Mouse (Mus musculus): ENCODE results near the gene Lmx1a.
A peak's percentile ranks its signal among the peaks of the same experiment; 100 is the strongest.

The Lmx1a gene

GRCm38 (mm10) chr1:167689232-167689261 is at the start of gene Lmx1a:
TSS of gene Lmx1a (plus strand) at chr1:167689237.
- no peaks in the 10 kb centered on the region for H3K36me3 ChIP-seq (ENCODE audit: insufficient read depth, low read length)
- peaks cover 32% of the 10 kb centered on the region for H3K4me1 ChIP-seq (replicated peaks; ENCODE audit: low read depth, low read length)
- H3K27me3 ChIP-seq (ENCODE audit: insufficient read depth, low read length) = peaks cover 83% of the 10 kb centered on the region
- H3K9me3 ChIP-seq (ENCODE audit: low read length) = peaks cover 7% of the 10 kb centered on the region; the same call in 1 of the 2 replicates
- no peak for TF ChIP-seq POU5F1 (IDR thresholded peaks at IDR 0.05; ENCODE audit: borderline replicate concordance, low read length)
- TF ChIP-seq NANOG (IDR thresholded peaks at IDR 0.05; ENCODE audit: borderline replicate concordance, low read length) = no peak
- TF ChIP-seq CTCF (conservative IDR thresholded peaks at IDR 0.05; ENCODE audit: low read length) = no peak
- H3K4me3 ChIP-seq (replicated peaks; ENCODE audit: low read length) = peak within 1 kb of the TSS; percentile 81

GRCm38 (mm10) chr1:167644866-167645537 is 44.0 kb upstream of the Lmx1a start:
- H3K36me3 ChIP-seq (ENCODE audit: insufficient read depth, low read length) = no peaks in the 10 kb centered on the region
- peaks cover 28% of the 10 kb centered on the region for H3K27me3 ChIP-seq (ENCODE audit: insufficient read depth, low read length)
- H3K4me1 ChIP-seq (replicated peaks; ENCODE audit: low read depth, low read length) = peaks cover 2% of the 10 kb centered on the region; the same call in 1 of the 2 replicates
- no peak for TF ChIP-seq POU5F1 (IDR thresholded peaks at IDR 0.05; ENCODE audit: borderline replicate concordance, low read length)
- peak; percentile 94 for TF ChIP-seq CTCF (conservative IDR thresholded peaks at IDR 0.05; ENCODE audit: low read length)
- H3K9me3 ChIP-seq (ENCODE audit: low read length) = no peaks in the 10 kb centered on the region
- H3K4me3 ChIP-seq (replicated peaks; ENCODE audit: low read length) = no peak overlapping the region

- H3K9me3 ChIP-seq (ENCODE audit: low read length) = peaks cover 7% of the 10 kb centered on the region; the same call in 1 of the 2 replicates
- H3K4me1 ChIP-seq (replicated peaks; ENCODE audit: low read depth, low read length) = peaks cover 15% of the 10 kb centered on the region
- H3K4me3 ChIP-seq (replicated peaks; ENCODE audit: low read length) = no peak overlapping the region
- H3K36me3 ChIP-seq (ENCODE audit: insufficient read depth, low read length) = no peaks in the 10 kb centered on the region
- peaks cover 9% of the 10 kb centered on the region for H3K27me3 ChIP-seq (ENCODE audit: insufficient read depth, low read length)
- TF ChIP-seq NANOG (IDR thresholded peaks at IDR 0.05; ENCODE audit: borderline replicate concordance, low read length) = no peak
These were observed 40.4 kb upstream of the Lmx1a start for GRCm38 (mm10) chr1:167648670-167649069.

- peaks cover 15% of the 10 kb centered on the region for H3K4me1 ChIP-seq (replicated peaks; ENCODE audit: low read depth, low read length)
- no peak overlapping the region for H3K4me3 ChIP-seq (replicated peaks; ENCODE audit: low read length)
- peaks cover 9% of the 10 kb centered on the region; the same call in 1 of the 2 replicates for H3K27me3 ChIP-seq (ENCODE audit: insufficient read depth, low read length)
- peaks cover 7% of the 10 kb centered on the region; the same call in 1 of the 2 replicates for H3K9me3 ChIP-seq (ENCODE audit: low read length)
- TF ChIP-seq POU5F1 (IDR thresholded peaks at IDR 0.05; ENCODE audit: borderline replicate concordance, low read length) (no peak), NANOG (IDR thresholded peaks at IDR 0.05; ENCODE audit: borderline replicate concordance, low read length) (no peak), CTCF (conservative IDR thresholded peaks at IDR 0.05; ENCODE audit: low read length) (no peak)
- no peaks in the 10 kb centered on the region for H3K36me3 ChIP-seq (ENCODE audit: insufficient read depth, low read length)
These were observed 39.9 kb upstream of the Lmx1a start for GRCm38 (mm10) chr1:167649122-167649633.

GRCm38 (mm10) chr1:167652336-167652735 is 36.7 kb upstream of the Lmx1a start:
- no peak overlapping the region for H3K4me3 ChIP-seq (replicated peaks; ENCODE audit: low read length)
- 0 out of 2 replicates have a peak, but pooled peaks cover 16% of the 10 kb centered on the region for H3K27me3 ChIP-seq (ENCODE audit: insufficient read depth, low read length)
- H3K9me3 ChIP-seq (ENCODE audit: low read length) = peaks cover 21% of the 10 kb centered on the region
- TF ChIP-seq NANOG (IDR thresholded peaks at IDR 0.05; ENCODE audit: borderline replicate concordance, low read length) (no peak), POU5F1 (IDR thresholded peaks at IDR 0.05; ENCODE audit: borderline replicate concordance, low read length) (no peak), CTCF (conservative IDR thresholded peaks at IDR 0.05; ENCODE audit: low read length) (no peak)
- H3K36me3 ChIP-seq (ENCODE audit: insufficient read depth, low read length) = no peaks in the 10 kb centered on the region
- peaks cover 13% of the 10 kb centered on the region for H3K4me1 ChIP-seq (replicated peaks; ENCODE audit: low read depth, low read length)

GRCm38 (mm10) chr1:167659065-167659464 is 30.0 kb upstream of the Lmx1a start:
- peaks cover 59% of the 10 kb centered on the region for H3K27me3 ChIP-seq (ENCODE audit: insufficient read depth, low read length)
- H3K36me3 ChIP-seq (ENCODE audit: insufficient read depth, low read length) = no peaks in the 10 kb centered on the region
- no peak overlapping the region for H3K4me3 ChIP-seq (replicated peaks; ENCODE audit: low read length)
- no peak for TF ChIP-seq POU5F1 (IDR thresholded peaks at IDR 0.05; ENCODE audit: borderline replicate concordance, low read length)
- TF ChIP-seq NANOG (IDR thresholded peaks at IDR 0.05; ENCODE audit: borderline replicate concordance, low read length) = no peak
- TF ChIP-seq CTCF (conservative IDR thresholded peaks at IDR 0.05; ENCODE audit: low read length) = no peak
- H3K4me1 ChIP-seq (replicated peaks; ENCODE audit: low read depth, low read length) = peaks cover 16% of the 10 kb centered on the region
- peaks cover 14% of the 10 kb centered on the region for H3K9me3 ChIP-seq (ENCODE audit: low read length)

GRCm38 (mm10) chr1:167660521-167661101 is 28.4 kb upstream of the Lmx1a start:
- Histone ChIP-seq H3K4me3 (replicated peaks; ENCODE audit: low read length) (peak overlapping the region; percentile 64), H3K36me3 (ENCODE audit: insufficient read depth, low read length) (no peaks in the 10 kb centered on the region), H3K4me1 (replicated peaks; ENCODE audit: low read depth, low read length) (peaks cover 16% of the 10 kb centered on the region), H3K27me3 (ENCODE audit: insufficient read depth, low read length) (peaks cover 63% of the 10 kb centered on the region), H3K9me3 (ENCODE audit: low read length) (peaks cover 14% of the 10 kb centered on the region)
- TF ChIP-seq NANOG (IDR thresholded peaks at IDR 0.05; ENCODE audit: borderline replicate concordance, low read length) (no peak), CTCF (conservative IDR thresholded peaks at IDR 0.05; ENCODE audit: low read length) (no peak), POU5F1 (IDR thresholded peaks at IDR 0.05; ENCODE audit: borderline replicate concordance, low read length) (no peak)

GRCm38 (mm10) chr1:167661123-167661522 is 27.9 kb upstream of the Lmx1a start:
- TF ChIP-seq CTCF (conservative IDR thresholded peaks at IDR 0.05; ENCODE audit: low read length) (no peak), NANOG (IDR thresholded peaks at IDR 0.05; ENCODE audit: borderline replicate concordance, low read length) (no peak), POU5F1 (IDR thresholded peaks at IDR 0.05; ENCODE audit: borderline replicate concordance, low read length) (no peak)
- Histone ChIP-seq H3K9me3 (ENCODE audit: low read length) (peaks cover 10% of the 10 kb centered on the region), H3K36me3 (ENCODE audit: insufficient read depth, low read length) (no peaks in the 10 kb centered on the region), H3K4me1 (replicated peaks; ENCODE audit: low read depth, low read length) (peaks cover 16% of the 10 kb centered on the region), H3K27me3 (ENCODE audit: insufficient read depth, low read length) (peaks cover 67% of the 10 kb centered on the region), H3K4me3 (replicated peaks; ENCODE audit: low read length) (peak overlapping the region; percentile 64)

- H3K4me3 ChIP-seq (replicated peaks; ENCODE audit: low read length) = no peak overlapping the region
- peaks cover 16% of the 10 kb centered on the region for H3K4me1 ChIP-seq (replicated peaks; ENCODE audit: low read depth, low read length)
- H3K27me3 ChIP-seq (ENCODE audit: insufficient read depth, low read length) = peaks cover 67% of the 10 kb centered on the region
- TF ChIP-seq CTCF (conservative IDR thresholded peaks at IDR 0.05; ENCODE audit: low read length) (no peak), NANOG (IDR thresholded peaks at IDR 0.05; ENCODE audit: borderline replicate concordance, low read length) (no peak), POU5F1 (IDR thresholded peaks at IDR 0.05; ENCODE audit: borderline replicate concordance, low read length) (no peak)
- no peaks in the 10 kb centered on the region for H3K36me3 ChIP-seq (ENCODE audit: insufficient read depth, low read length)
- H3K9me3 ChIP-seq (ENCODE audit: low read length) = no peaks in the 10 kb centered on the region
These were observed 25.9 kb upstream of the Lmx1a start for GRCm38 (mm10) chr1:167663136-167663535.
